Mouse (Mus musculus) bone marrow, adult 2 months (tissue): ENCODE measurements at regions not wholly inside any gene's neighbourhood (a gene's known extent, or its start where the extent isn't known, plus 50 kb on each side); places are given as distances from the start of the nearest gene placed in this dataset.

ENCODE experiments used
- H3K27ac ChIP-seq: fragments of 200-500 bp; 2 replicates; pipeline ENCODE4 v1.5.1; 2012; ENCODE audit warnings: low read depth, mild to moderate bottlenecking, control low read depth, inconsistent platforms, low read length; ENCODE audit not compliant: control insufficient read depth, poor library complexity, insufficient read depth
- H3K4me1 ChIP-seq: fragments of 200-500 bp; 2 replicates; pipeline ENCODE4 v1.6.1; 2011; ENCODE audit warnings: low read length; ENCODE audit not compliant: control insufficient read depth, insufficient read depth
- H3K4me3 ChIP-seq: fragments of 200-500 bp; replicated peaks from 2 replicates; pipeline ENCODE3; 2011; ENCODE audit warnings: mild to moderate bottlenecking, low read depth, low read length, control low read depth; ENCODE audit not compliant: control insufficient read depth
- CTCF ChIP-seq: fragments of 200-500 bp; IDR thresholded peaks from 2 replicates; pipeline ENCODE4 v1.5.1; 2011; ENCODE audit warnings: low read length, control low read depth; ENCODE audit not compliant: control insufficient read depth, insufficient read depth
- POLR2A ChIP-seq: fragments of 200-500 bp; IDR thresholded peaks from 2 replicates; pipeline ENCODE4 v1.6.1; 2011; ENCODE audit warnings: low read depth, mild to moderate bottlenecking, control low read depth, low read length, borderline replicate concordance; ENCODE audit not compliant: control insufficient read depth
- WGBS: fragments of 180-500 bp; shearing (Covaris S2); methylation state at CpG from one replicate; pipeline ENCODE4 v1.1.7; 2018; 5-methylcytosine and 5-hydroxymethylcytosine counted together

- H3K4me1 ChIP-seq = no peaks in the 10 kb centered on the region
- H3K27ac ChIP-seq = no peak overlapping the region
- 65% methylated on average over 3 of the region's 3 CpGs for WGBS
- no peak overlapping the region for H3K4me3 ChIP-seq
- TF ChIP-seq CTCF = no peak
Observed at GRCm38 (mm10) chr8:26353476-26353875, 234.1 kb downstream of the Gm45692 start.

- WGBS = 68% methylated on average over 4 of the region's 4 CpGs
- TF ChIP-seq POLR2A (no peak), CTCF (no peak)
- Histone ChIP-seq H3K4me1 (no peaks in the 10 kb centered on the region), H3K4me3 (no peak overlapping the region), H3K27ac (no peak overlapping the region; the same call in 1 of the 2 replicates)
Observed at GRCm38 (mm10) chr8:26354516-26354915, 235.2 kb downstream of the Gm45692 start.

DNA sequence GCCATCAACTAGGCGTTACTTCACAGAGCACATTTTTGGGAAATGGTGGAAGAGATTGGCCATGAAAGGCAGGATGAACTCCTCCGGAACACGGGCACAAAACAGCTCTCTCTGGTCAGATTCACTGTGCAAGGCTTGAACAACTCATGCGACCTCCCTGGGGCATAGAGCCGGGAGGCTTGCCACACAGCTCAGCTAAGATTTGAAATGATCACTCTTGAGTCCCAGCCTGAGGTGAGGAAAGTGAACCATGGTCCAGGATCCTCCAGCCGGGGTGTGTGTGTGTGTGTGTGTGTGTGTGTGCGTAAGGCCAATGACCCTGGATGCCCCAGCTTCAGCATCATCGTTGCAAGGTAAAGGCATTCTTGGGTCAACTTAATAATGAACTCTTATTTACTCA, 237.5 kb downstream of the Gm45692 start:
- Histone ChIP-seq H3K27ac (no peak overlapping the region), H3K4me3 (no peak overlapping the region), H3K4me1 (no peaks in the 10 kb centered on the region)
- 72% methylated on average over 8 of the region's 8 CpGs for WGBS
- TF ChIP-seq CTCF (no peak), POLR2A (no peak)

GRCm38 (mm10) chr8:26358711-26359136, 239.4 kb downstream of the Gm45692 start:
- no peaks in the 10 kb centered on the region for H3K4me1 ChIP-seq
- H3K27ac ChIP-seq = no peak overlapping the region
- TF ChIP-seq POLR2A (no peak), CTCF (no peak)
- no peak overlapping the region for H3K4me3 ChIP-seq
- 77% methylated on average over 13 of the region's 13 CpGs for WGBS

DNA sequence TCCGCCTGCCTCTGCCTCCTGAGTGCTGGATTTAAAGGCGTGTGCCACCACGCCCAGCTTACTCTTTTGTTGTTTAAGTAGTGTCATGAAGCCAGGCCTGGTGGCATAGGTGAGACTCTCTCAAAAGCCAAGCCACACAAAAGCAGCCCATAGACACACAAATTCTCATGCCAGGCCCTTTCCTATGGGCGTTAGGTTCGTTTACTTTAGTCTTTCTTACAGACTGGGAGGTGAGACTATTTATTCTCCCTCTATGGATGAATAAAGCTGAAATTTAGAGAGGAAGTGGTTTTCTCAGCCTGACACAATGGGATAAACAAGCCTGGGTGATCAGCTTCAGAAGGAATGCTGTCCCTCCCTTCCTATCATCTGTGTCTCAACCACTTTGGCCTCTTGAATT, 243.0 kb downstream of the Gm45692 start:
- H3K4me1 ChIP-seq = no peaks in the 10 kb centered on the region
- no peak overlapping the region for H3K27ac ChIP-seq
- TF ChIP-seq CTCF (no peak), POLR2A (no peak)
- 83% methylated on average over 5 of the region's 5 CpGs for WGBS
- no peak overlapping the region for H3K4me3 ChIP-seq

- H3K27ac ChIP-seq = no peak overlapping the region
- WGBS = 79% methylated on average over 4 of the region's 4 CpGs
- TF ChIP-seq CTCF (no peak), POLR2A (no peak)
- H3K4me1 ChIP-seq = no peaks in the 10 kb centered on the region
- no peak overlapping the region for H3K4me3 ChIP-seq
Observed at GRCm38 (mm10) chr8:26363616-26364015, 244.3 kb downstream of the Gm45692 start.

DNA sequence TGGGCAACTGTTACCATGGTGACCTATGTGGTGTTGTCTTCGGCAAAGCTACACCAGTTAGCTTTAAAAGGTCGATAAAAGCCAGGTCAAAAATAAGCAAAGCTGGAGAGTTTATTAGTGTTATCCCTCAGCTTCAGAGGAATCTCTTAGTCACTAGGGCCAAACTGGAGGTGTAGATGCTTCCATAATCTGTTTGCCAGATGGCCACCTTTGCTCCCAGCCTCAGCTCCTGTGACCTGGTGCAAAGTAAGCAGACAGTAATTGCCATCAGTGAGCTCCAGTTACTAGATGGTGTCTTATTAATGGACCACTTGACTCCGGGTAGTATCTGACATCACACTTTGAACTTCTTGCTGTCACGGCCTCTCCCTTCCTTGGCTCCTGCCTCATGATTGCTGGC, 245.3 kb downstream of the Gm45692 start:
- TF ChIP-seq POLR2A (no peak), CTCF (no peak)
- Histone ChIP-seq H3K4me3 (no peak overlapping the region), H3K4me1 (no peaks in the 10 kb centered on the region), H3K27ac (no peak overlapping the region)
- 59% methylated on average over 4 of the region's 4 CpGs for WGBS

- no peak overlapping the region for H3K27ac ChIP-seq
- no peak for TF ChIP-seq POLR2A
- H3K4me3 ChIP-seq = no peak overlapping the region
- WGBS = 25% methylated on average over 3 of the region's 3 CpGs
- H3K4me1 ChIP-seq = no peaks in the 10 kb centered on the region
Observed at GRCm38 (mm10) chr8:26380668-26381067, 261.3 kb downstream of the Gm45692 start.

DNA sequence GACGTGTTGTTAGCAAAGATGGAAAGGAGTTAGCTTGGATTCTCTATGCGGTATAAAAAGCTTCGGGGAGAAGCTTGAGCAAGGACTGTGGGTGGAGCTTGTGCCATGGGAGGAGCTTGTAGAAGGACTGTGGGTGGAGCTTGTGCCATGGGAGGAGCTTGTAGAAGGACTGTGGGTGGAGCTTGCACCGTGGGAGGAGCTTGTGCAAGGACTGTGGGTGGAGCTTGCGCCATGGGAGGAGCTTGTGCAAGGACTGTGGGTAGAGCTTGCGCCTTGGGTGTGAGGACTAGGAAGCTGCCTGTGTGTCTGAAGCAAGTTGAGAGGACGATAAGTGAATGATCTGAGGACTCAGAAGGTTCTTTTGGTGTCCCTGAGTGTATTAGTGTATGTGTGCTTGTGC, 263.1 kb downstream of the Gm45692 start:
- TF ChIP-seq CTCF (no peak), POLR2A (no peak)
- H3K4me1 ChIP-seq = no peaks in the 10 kb centered on the region
- WGBS = 84% methylated on average over 7 of the region's 7 CpGs
- H3K4me3 ChIP-seq = no peak overlapping the region
- H3K27ac ChIP-seq = no peak overlapping the region
